Mouse (Mus musculus) heart, adult 2 months (tissue): Measurements from ENCODE around the gene Slc10a7.

Experiments
- CTCF ChIP-seq: fragments of 200-600 bp; IDR thresholded peaks from 2 replicates; pipeline ENCODE4 v1.8.1; 2022; ENCODE audit warnings: antibody characterized with exemption, mild to moderate bottlenecking, moderate library complexity
- POLR2A ChIP-seq: fragments of 200-500 bp; IDR thresholded peaks from 2 replicates; pipeline ENCODE4 v1.6.1; 2011; ENCODE audit warnings: mild to moderate bottlenecking, low read depth, low read length, control low read depth; ENCODE audit not compliant: insufficient read depth

- TF ChIP-seq CTCF = no peak
- no peak for TF ChIP-seq POLR2A
Measured at GRCm38 (mm10) chr8:78555817-78556216, 46.7 kb downstream of the Slc10a7 start.
